Mouse (Mus musculus): ENCODE results near the gene Dynlrb1.

GRCm38 (mm10) chr2:155272396-155273170, 36.2 kb downstream of the Dynlrb1 start:
- no peak for TF ChIP-seq CTCF (IDR thresholded peaks at IDR 0.05; ENCODE audit: borderline replicate concordance, insufficient read depth, low read depth, low read length)
- no peak for TF ChIP-seq POLR2A (IDR thresholded peaks at IDR 0.05; ENCODE audit: borderline replicate concordance, insufficient read depth, low read length)

Data from cerebellum, adult 2 months (tissue).